Comparison of ENCODE assay signal across 7 mouse cellular contexts in the genomic region with DNA sequence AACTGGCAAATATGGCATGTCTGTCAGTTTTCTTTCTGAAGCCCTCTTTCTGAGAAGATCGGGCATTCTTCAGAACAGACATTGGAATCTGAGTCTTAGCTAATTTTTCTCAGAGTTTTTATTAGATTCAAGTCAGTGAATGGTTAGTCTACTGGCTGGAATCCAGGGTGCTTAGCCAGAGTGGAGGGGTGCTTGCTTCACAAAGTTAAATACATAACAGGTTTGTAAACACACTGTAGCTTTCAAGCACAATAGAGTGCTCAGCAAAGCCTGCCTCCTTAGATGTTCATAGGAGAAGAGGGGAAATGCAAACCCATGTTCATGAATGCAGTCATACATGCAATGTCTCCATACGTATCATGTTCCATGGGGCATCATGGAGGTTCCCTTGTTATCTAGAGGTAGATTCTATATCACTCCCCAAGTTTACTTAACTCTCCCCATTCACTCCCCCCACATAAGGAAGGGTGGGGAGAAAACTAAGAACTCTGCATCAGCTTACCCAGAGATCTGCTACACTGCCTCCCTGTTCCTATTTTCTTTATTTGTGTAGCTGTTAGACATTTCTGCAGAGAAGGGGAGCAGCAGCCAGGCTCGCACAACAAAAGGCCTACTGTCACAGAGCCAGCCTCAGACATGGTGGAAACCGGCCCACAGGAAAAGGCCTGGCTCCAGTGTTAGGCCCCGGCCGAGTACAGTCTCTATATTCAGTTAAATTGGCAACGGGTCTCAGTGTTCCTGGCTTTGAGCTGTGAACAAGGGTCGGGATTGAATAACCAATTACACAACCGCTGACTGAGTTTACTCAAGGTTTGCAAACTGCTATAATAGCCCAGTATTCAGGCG.
DNase-seq lines count a peak whose midpoint lies in the region; ATAC-seq and TF ChIP-seq lines count a peak whose summit lies in the region.

No protein-coding gene starts in this region.

- peaks cover 13% of the 10 kb centered on the region; the same call in 1 of the 2 replicates for H3K4me1 ChIP-seq in embryonic facial prominence, embryonic 14.5 days (ENCODE audit: control insufficient read depth, insufficient read depth, low read length)
- peaks cover 1% of the 10 kb centered on the region for H3K4me1 ChIP-seq in heart, adult 2 months (ENCODE audit: control insufficient read depth, insufficient read depth, low read length)
- peaks cover 10% of the 10 kb centered on the region for H3K4me1 ChIP-seq in kidney, embryonic 15.5 days
- H3K4me1 ChIP-seq in limb, embryonic 11.5 days (ENCODE audit: control insufficient read depth, insufficient read depth, low read length) = no peaks in the 10 kb centered on the region
- H3K4me1 ChIP-seq in midbrain, embryonic 16.5 days (ENCODE audit: control insufficient read depth, insufficient read depth, low read length) = no peaks in the 10 kb centered on the region

- H3K9me3 ChIP-seq in embryonic facial prominence, embryonic 14.5 days (ENCODE audit: control insufficient read depth, low read length) = no peaks in the 10 kb centered on the region
- H3K9me3 ChIP-seq in kidney, embryonic 15.5 days (replicated peaks) = no peaks in the 10 kb centered on the region
- no peaks in the 10 kb centered on the region for H3K9me3 ChIP-seq in limb, embryonic 11.5 days (ENCODE audit: control insufficient read depth, low read length)
- H3K9me3 ChIP-seq in midbrain, embryonic 16.5 days (replicated peaks; ENCODE audit: control insufficient read depth, low read length, poor library complexity, severe bottlenecking) = no peaks in the 10 kb centered on the region

- H3K27me3 ChIP-seq in embryonic facial prominence, embryonic 14.5 days (replicated peaks; ENCODE audit: control insufficient read depth, insufficient read depth, low read length) = no peaks in the 10 kb centered on the region
- H3K27me3 ChIP-seq in heart, adult 2 months (ENCODE audit: control insufficient read depth, insufficient read depth, low read length) = no peaks in the 10 kb centered on the region
- H3K27me3 ChIP-seq in kidney, embryonic 15.5 days = 0 out of 2 replicates have a peak, but pooled peaks cover 3% of the 10 kb centered on the region
- no peaks in the 10 kb centered on the region for H3K27me3 ChIP-seq in limb, embryonic 11.5 days (ENCODE audit: control insufficient read depth, insufficient read depth, low read length)
- H3K27me3 ChIP-seq in midbrain, embryonic 16.5 days (ENCODE audit: control insufficient read depth, insufficient read depth, low read depth, low read length) = no peaks in the 10 kb centered on the region

- H3K79me2 ChIP-seq in heart, adult 2 months (replicated peaks; ENCODE audit: control insufficient read depth, insufficient read depth, low read length) = no peaks in the 10 kb centered on the region

- no peak overlapping the region for H3K4me3 ChIP-seq in embryonic facial prominence, embryonic 14.5 days (ENCODE audit: low read depth, low read length)
- H3K4me3 ChIP-seq in heart, adult 2 months = no peak overlapping the region
- no peak overlapping the region for H3K4me3 ChIP-seq in kidney, embryonic 15.5 days (replicated peaks)
- H3K4me3 ChIP-seq in limb, embryonic 11.5 days (ENCODE audit: low read depth, low read length) = no peak overlapping the region
- no peak overlapping the region for H3K4me3 ChIP-seq in midbrain, embryonic 16.5 days (ENCODE audit: low read depth, low read length)

- intact Hi-C loops in heart, adult 2 months (cut with DNase I) = no loop called here

- ATAC-seq in embryonic facial prominence, embryonic 14.5 days (ENCODE audit: low read depth) = peak; percentile 89
- ATAC-seq in kidney, embryonic 15.5 days (replicated peaks; ENCODE audit: low FRiP score) = 0 out of 2 replicates have a peak, but pooled peaks have one; percentile 18
- ATAC-seq in limb, embryonic 11.5 days (ENCODE audit: insufficient number of reproducible peaks, low FRiP score, low TSS enrichment, low read depth) = peak; percentile 72
- ATAC-seq in midbrain, embryonic 16.5 days = peak; percentile 95

- 28% methylated on average over 10 of the region's 10 CpGs for WGBS in embryonic facial prominence, embryonic 14.5 days
- 54% methylated on average over 10 of the region's 10 CpGs for WGBS in heart, adult 2 months
- WGBS in kidney, embryonic 15.5 days = 63% methylated on average over 10 of the region's 10 CpGs
- WGBS in limb, embryonic 11.5 days = 74% methylated on average over 10 of the region's 10 CpGs
- WGBS in midbrain, embryonic 16.5 days = 53% methylated on average over 10 of the region's 10 CpGs

- TF ChIP-seq POLR2A in heart, adult 2 months (IDR thresholded peaks at IDR 0.05; ENCODE audit: insufficient read depth, low read depth, low read length) = no peak

- DNase-seq in cerebellum, adult 18-20 months = peak; percentile 18 to 23
- peak; percentile 89 for DNase-seq in embryonic facial prominence, embryonic 14.5 days (ENCODE audit: low spot score)
- DNase-seq in heart, adult 2 months = peak; percentile 67 to 77
- DNase-seq in limb, embryonic 11.5 days (ENCODE audit: low spot score) = peak; percentile 51
- DNase-seq in spleen, postnatal 36 days (ENCODE audit: low spot score in 2 of 2) = no peak

- peak overlapping the region; percentile 80 for H3K27ac ChIP-seq in embryonic facial prominence, embryonic 14.5 days (replicated peaks; ENCODE audit: low read depth, low read length)
- no peak overlapping the region for H3K27ac ChIP-seq in heart, adult 2 months
- H3K27ac ChIP-seq in kidney, embryonic 15.5 days = peak overlapping the region; percentile 48; the same call in 1 of the 2 replicates
- peak overlapping the region; percentile 85 for H3K27ac ChIP-seq in limb, embryonic 11.5 days (replicated peaks; ENCODE audit: low read depth, low read length)
- H3K27ac ChIP-seq in midbrain, embryonic 16.5 days (ENCODE audit: low read length) = peak overlapping the region; percentile 54

- TF ChIP-seq CTCF in heart, adult 2 months (IDR thresholded peaks at IDR 0.05) = no peak

- H3K9ac ChIP-seq in embryonic facial prominence, embryonic 14.5 days (ENCODE audit: low read depth, low read length) = no peak overlapping the region
- no peak overlapping the region for H3K9ac ChIP-seq in heart, adult 2 months (ENCODE audit: low read depth, low read length)
- H3K9ac ChIP-seq in kidney, embryonic 15.5 days = no peak overlapping the region
- no peak overlapping the region for H3K9ac ChIP-seq in limb, embryonic 11.5 days (ENCODE audit: low read length)
- H3K9ac ChIP-seq in midbrain, embryonic 16.5 days (ENCODE audit: low read depth, low read length) = no peak overlapping the region

- TF ChIP-seq EP300 in heart, adult 2 months (IDR thresholded peaks at IDR 0.05; ENCODE audit: insufficient read depth, low read depth, low read length) = no peak

- no peaks in the 10 kb centered on the region for H3K36me3 ChIP-seq in embryonic facial prominence, embryonic 14.5 days (ENCODE audit: control insufficient read depth, insufficient read depth, low read length)
- no peaks in the 10 kb centered on the region for H3K36me3 ChIP-seq in heart, adult 2 months (ENCODE audit: control insufficient read depth, insufficient read depth, low read length)
- H3K36me3 ChIP-seq in kidney, embryonic 15.5 days = no peaks in the 10 kb centered on the region
- no peaks in the 10 kb centered on the region for H3K36me3 ChIP-seq in limb, embryonic 11.5 days (ENCODE audit: control insufficient read depth, insufficient read depth, low read length)
- no peaks in the 10 kb centered on the region for H3K36me3 ChIP-seq in midbrain, embryonic 16.5 days (ENCODE audit: control insufficient read depth, insufficient read depth, low read length)

- no peak overlapping the region for H3K4me2 ChIP-seq in embryonic facial prominence, embryonic 14.5 days (ENCODE audit: low read depth, low read length)
- H3K4me2 ChIP-seq in kidney, embryonic 15.5 days = no peak overlapping the region
- no peak overlapping the region for H3K4me2 ChIP-seq in limb, embryonic 11.5 days (ENCODE audit: low read depth, severe bottlenecking)
- H3K4me2 ChIP-seq in midbrain, embryonic 16.5 days (ENCODE audit: low read length) = no peak overlapping the region

Comparison
In these comparisons a context has a peak if more than half of its experiments do, and no peak if none do; other contexts are left out.
1. DNase-seq: peak in cerebellum, adult 18-20 months (2 of 2), embryonic facial prominence, embryonic 14.5 days (single experiment), heart, adult 2 months (2 of 2) and limb, embryonic 11.5 days (single experiment); none in spleen, postnatal 36 days (0 of 2).
2. ATAC-seq: peak in every context shown above with its lines; median percentile 95 in midbrain, embryonic 16.5 days; 89 in embryonic facial prominence, embryonic 14.5 days; 72 in limb, embryonic 11.5 days; 18 in kidney, embryonic 15.5 days.